Mouse (Mus musculus): ENCODE measurements around the gene Trim47. TPM values are rescaled to one million over a fixed set of nuclear protein-coding genes. Genes with fewer than 3 reads are reported as not detected.
"Not testable (repeated sequence)": the region's sequence is repeated elsewhere in the genome, so short reads cannot be mapped to it uniquely, and the experiment has no call there.

Trim47 gene
- total RNA-seq, 2 experiments from 2014 or later: 46.3 to 46.9 TPM

DNA sequence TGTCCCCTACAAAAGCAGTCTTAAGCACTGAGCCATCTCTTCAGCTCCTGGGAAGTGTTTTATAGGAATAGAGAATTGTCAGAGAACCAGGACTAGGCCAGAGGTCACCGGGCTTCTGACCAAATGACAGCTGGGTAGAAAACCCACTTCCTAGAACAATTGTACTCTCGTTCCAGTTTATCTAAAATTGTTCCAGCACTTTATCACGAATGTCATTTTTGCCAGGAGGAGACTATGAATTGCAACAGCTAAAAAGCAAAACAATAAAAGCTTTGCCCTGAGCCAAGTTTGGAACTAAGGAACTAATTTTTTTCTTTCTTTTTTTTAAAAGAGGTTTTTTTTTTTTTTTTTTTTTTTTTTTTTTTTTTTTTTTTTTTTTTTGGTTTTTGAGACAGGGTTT lies 31.4 kb downstream of the Trim47 start:
- peak; percentile 71 to 77 for DNase-seq
- intact Hi-C loops (cut with DNase I): no loop called here

DNA sequence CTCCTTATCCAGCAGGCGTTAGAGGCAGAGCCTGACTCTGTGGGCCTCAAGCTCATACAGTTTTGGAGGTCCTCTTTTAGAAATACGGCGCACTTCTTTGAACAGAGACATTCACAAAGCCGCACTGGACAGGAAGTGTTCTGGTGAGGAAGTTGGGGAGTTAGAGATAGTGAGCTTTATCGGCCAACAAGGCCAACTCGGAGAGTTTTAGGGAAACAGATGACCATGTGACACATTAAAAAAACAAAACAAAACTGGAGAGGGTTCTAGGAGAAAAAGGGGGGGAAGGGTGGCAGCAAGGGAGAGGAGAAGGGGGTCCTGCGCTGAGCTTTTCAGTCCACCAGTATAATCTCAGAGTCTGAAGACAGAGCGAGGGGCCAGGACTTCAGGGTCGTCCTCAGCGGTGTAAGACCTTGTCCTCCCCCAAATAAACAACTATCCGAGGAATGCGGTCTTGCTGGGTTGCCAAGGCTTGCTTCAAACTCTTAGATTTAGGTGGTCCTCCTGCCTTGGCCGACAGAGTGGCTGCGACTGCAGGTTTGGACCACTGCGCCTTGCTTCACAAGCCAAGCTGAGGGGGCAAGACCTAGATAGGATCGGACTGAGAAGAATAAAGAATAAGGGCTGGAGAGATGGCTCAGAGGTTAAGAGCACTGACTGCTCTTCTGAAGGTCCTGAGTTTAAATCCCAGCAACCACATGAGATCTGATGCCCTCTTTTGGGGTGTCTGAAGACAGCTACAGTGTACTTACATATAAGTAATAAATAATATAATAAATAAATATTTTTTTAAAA lies 33.0 kb downstream of the Trim47 start:
- DNase-seq: no peak

DNA sequence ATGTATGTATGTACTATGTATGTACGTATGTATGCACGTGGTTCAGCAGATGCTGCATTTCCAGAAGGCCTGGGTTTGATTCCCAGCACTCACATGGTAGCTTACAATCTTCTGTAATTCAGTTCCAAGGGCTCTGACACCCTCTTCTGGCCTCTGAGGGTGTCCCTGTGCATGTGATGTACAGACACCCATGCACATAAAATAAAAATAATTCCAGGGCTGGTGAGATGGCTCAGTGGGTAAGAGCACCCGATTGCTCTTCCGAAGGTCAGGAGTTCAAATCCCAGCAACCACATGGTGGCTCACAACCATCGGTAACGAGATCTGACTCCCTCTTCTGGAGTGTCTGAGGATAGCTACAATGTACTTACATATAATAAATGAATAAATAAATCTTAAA lies 34.1 kb downstream of the Trim47 start:
- DNase-seq; intact Hi-C loops (cut with DNase I): not testable (repeated sequence)

More for the DNA sequence above, 33.0 kb downstream of the Trim47 start:
- intact Hi-C loops (cut with DNase I): no loop called here

DNA sequence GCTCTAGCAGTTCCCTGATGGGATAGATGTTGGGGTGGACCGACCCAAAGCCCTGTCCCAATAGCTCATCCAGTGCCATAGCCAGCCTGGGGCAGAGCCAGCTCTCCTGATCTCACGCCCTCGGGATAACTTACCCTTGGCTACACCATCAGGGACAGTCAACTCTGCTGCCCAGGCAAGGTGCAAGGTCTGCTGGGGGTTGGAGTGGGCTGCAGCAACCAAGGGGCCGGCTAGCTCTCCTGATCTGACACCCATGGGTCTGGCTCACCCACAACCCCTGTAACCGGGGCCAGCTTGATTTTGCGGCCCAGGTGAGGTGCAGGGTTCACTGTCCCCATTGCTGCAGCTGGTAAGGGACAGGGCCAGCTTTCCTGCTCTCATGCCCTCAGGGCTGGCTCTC lies 35.4 kb downstream of the Trim47 start:
- intact Hi-C loops (cut with DNase I): no loop called here
- no peak for DNase-seq

DNA sequence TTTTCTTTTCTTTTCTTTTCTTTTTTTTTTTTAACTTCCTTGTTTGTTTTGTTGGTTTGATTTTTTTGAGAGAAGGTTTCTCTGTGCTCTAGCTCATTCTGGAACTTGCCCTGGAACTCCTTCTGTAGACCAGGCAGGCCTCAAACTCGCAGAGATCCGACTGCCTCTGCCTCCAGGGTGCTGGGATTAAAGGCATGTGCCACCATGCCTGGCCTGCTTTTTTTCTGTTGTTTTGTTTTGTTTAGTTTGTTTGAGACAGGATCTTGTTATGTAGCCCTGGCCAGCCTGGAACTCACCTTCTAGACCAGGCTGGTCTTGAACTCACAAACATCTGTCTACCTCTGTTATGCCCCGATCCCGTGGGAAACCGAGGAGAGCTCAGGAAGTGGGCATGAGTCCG lies 37.5 kb downstream of the Trim47 start:
- DNase-seq: no peak
- intact Hi-C loops (cut with DNase I): loop anchor here (5.0 kb wide), 1 partner anchor 128 kb away; no protein-coding TSS in a partner anchor

DNA sequence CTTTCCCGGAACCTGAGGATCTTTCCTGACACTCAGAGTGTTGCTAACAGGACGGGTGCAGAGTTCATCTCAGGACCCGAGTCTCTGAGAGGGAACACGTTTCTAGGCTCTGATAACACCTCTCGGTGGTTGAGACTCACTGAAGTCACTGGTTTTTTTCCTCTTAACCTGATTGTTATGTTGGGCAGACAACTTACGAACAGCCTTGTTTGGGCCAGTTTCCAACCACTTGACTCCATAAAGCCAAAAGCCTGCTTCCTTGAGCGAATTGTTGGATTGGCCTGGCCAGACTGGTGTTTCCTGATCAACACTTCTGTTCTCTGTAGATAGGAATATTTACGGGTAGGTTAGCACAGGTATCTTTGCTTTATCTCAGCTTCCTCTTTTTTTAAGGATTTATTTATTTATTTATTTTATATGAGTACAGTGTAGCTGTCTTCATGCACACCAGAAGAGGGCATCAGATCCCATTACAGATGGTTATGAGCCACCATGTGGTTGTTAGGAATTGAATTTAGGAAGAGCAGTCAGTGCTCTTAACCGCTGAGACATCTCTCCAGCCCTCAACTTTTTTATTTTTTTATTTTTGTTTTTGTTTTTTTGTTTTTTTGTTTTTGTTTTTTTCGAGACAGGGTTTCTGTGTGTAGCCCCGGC lies 38.1 kb downstream of the Trim47 start:
- intact Hi-C loops (cut with DNase I): loop anchor here (1.0 to 5.0 kb wide), 3 partner anchors 21 to 128 kb away; no protein-coding TSS in a partner anchor
- no peak for DNase-seq

DNA sequence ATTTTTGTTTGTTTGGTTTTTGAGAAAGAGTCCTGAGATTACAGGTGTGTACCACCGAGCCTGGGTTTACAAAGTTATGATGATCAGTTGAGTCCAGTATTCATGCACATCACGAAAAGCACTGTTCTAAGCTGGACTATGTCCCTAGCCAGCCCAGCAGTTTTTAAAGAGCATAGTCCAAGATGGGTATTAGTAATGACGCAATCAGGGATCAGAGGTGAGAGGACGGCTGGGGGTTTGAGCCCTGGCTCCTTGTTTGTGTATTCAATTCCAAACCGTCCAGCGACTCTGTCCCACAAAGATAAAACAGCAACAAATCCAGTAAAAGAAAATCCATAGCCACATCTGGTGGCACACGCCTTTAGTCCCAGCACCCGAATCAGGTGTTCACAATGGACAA lies 38.8 kb downstream of the Trim47 start:
- intact Hi-C loops (cut with DNase I): loop anchor here (1.0 to 5.0 kb wide), 3 partner anchors 22 to 129 kb away; no protein-coding TSS in a partner anchor
- no peak for DNase-seq

DNA sequence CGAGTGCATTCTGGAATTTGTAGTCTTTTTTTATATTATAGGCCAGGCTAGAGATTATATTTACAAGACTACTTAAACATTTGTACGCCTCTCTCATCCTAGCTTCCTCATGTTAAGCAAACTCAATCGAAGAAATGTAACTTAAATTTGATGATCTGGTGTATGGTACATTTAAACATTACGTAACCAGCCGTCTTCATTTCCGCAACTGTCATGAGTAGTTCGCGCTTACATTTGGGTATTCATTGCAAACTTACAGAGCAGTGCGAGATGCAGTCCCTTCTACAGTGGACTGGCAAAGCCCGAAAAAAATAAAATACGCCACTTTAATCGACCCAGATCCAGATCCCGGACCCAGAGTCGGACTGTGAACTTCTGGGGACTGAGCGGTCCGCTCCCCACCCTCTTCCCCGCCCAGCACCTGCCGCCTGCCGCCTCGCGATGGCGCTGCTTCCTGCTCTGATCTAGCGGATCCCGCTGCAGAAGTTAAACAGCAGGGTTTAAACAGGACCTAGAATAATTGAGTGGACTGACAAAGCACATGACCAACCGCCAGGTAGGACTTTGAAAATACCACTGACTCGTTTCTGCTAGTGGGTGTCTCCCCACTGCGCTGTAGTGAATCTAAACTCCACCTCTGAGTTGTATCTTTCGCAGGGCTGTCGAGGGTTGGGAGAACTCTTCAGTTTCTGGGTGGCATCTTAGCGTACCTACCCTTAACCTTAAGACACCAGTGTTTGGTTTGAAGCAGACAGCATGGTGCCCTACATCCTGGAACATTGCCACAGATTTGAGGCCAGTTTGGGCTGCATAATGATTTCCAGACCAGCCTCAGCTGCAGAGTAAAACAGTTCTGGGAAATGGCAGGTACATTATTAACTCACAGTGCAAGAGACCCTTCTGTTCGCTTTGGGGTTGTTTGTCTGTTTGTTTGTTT lies 39.5 kb downstream of the Trim47 start:
- intact Hi-C loops (cut with DNase I): loop anchor here (1.0 to 5.0 kb wide), 3 partner anchors 23 to 130 kb away; no protein-coding TSS in a partner anchor
- DNase-seq: peak; percentile 93 to 94

DNA sequence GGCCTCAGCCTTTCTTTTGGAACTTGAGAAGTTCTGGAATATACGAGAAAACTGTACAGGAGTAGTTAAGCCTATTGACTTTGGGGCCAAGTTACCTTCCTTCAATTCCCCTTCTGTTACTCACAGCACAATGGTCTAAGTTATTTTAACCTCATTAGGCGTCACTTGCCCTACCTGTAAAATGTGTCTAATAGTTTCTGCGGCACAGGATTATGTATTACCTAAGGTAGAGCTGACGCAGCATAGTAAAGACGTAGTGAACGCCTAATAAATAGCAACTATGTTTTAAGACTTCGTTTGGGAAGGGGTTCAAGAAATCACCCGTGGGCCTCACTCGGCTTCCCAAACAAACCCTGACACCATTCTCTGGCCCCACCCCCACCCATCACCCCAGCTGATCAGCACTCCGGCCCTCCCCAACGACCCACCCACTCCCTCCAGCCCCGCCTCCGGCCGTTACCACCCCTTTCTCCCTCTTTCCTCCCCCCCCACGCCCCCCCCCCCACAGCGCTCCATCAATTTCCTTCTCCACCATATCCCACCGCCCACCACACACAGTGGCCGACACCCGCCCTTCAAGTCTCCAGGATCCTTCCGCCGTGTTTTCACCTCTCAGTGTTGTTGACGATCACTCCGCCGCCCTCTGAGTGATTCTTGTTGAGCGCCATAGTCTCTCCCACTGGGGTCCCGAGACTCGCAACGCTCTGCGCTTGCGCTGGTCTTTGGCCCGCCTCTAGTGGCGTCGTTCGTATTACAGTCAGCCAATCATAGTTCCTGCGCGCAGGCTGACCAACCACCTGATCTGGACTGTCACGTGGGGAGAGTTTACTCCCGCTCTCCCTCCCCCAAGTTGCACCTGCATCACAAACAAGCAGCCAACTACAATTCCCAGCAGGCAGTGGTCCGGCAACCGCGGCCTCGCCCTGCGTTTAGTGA lies 40.5 kb downstream of the Trim47 start, which contains the start of gene Wbp2:
Gene Wbp2, minus strand, starts transcription at position 738 of the 936 bp plus-strand sequence.
- intact Hi-C loops (cut with DNase I): loop anchor here (5.0 kb wide), 1 partner anchor 131 kb away; no protein-coding TSS in a partner anchor
- peak; percentile 95 to 97 for DNase-seq

DNA sequence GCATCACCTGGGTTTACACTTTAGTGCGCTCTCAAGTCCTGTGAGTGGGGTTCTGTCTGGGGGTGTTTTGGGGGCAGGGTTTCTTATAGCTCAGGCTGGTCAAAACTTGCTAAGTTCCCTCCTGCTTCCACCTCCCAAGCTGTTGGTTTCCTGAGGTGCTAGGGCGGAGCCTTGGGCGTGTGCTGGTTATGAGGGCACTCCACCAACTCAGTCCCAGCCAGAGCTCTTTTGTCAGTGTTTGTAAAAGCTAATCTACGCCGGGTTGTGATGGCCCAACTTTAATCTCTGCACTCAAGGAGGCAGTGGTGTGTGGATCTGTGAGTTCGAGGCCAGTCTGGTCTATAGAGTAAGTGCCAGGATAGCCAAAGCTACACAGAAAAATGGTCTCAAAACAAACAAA lies 42.8 kb downstream of the Trim47 start:
- DNase-seq: no peak
- intact Hi-C loops (cut with DNase I): loop anchor here (5.0 kb wide), 2 partner anchors 42 to 147 kb away; no protein-coding TSS in a partner anchor

DNA sequence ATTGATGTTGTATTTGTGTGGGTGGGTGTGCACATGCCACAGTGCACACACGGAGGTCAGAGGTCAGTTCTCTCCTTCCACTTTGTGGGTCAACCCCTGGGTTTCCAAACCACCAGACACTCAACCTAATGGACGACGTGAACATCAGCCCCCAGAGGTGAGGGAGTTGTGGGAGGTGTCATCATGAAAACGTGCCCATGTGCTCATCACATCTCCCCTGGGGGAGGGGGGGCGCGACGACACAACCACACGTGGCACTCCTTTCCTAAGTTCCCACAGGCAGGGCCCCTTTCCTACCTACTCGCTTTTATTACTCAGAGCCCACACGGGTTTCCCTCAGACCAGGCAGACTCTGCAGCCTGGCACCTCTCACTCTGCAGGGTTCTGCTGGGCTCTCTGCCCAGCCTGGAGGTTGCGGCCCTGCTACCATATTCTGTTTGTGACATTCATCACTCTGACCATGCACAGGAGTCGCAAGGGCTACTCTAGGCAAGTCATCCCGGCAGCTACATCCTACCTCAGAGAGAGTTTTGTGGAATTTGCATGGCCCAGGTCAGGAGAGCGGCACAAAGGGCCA lies 43.8 kb downstream of the Trim47 start:
- DNase-seq: no peak
- intact Hi-C loops (cut with DNase I): loop anchor here (5.0 kb wide), 2 partner anchors 41 to 146 kb away; no protein-coding TSS in a partner anchor

DNA sequence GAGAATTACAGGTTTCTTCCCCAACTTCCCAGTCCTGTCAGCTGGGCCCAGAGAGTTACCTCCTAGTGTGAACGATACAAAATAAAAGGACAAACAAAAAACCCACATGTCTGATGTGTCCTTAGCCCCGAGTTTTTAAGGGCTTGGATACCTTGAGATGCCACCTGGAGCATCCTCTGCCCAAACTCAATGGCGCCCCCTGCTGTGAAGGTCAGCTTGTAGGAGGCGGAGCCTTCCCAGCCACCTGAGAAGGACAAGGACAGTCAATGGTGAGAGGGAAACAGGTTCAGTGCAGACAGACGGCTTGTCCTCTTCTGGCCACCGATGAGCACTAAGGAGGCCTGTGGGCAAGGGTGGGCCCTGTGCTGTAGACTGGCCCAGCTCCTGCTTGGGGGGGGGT lies 45.9 kb downstream of the Trim47 start:
- DNase-seq: peak; percentile 58 to 74
- intact Hi-C loops (cut with DNase I): loop anchor here (5.0 kb wide), 2 partner anchors 39 to 144 kb away; no protein-coding TSS in a partner anchor

DNA sequence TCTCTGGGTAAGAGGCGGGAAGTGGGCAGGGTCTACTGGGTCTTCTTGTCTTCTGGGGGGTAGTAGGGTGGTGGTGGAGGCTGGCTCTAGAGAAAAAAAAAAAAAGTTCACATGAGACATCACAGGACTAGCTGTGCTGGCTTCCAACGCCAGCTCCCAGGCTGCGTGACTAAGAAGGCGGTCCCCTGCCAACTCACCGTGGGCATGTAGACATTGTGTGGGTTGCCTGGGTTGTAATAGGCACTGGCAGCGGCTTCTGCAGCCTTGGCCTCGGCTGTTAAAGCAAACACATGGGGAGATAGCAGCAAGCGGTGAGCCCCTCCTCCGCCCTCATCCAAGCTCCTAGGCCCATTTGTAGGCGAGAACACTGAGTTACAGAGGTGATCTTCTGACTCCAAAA lies 47.5 kb downstream of the Trim47 start:
- no peak for DNase-seq
- intact Hi-C loops (cut with DNase I): no loop called here

DNA sequence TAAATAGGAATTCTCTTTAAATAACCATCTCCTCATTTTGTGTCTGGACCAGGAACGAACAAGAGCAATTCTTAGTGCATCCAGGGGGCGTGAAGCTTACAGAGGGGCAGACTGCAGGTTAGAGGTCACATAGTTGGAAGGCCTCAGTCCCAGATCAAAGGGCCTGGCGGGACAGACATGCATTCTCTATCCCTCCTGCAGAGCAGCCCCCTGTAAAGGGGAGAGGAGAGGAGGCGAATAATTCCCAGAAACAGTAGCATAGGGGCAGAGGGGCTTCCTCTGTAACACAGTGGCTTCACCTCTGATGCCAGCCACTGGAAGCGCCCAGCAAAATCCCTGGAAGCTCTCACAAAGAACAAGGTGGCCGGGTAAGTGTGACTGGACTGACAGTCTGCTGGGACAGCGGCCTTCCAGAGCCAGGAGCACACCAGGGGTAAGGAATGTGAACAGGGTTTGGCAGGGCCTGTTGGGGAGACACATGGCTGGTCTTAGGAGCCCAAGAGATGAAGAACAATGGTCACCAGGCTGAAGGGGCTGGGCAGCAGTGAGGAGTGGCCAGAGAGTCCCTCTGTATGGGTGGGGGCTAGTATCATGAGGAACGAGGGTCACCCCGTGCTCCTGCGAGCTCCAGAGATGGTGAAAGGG lies 48.2 kb downstream of the Trim47 start:
- DNase-seq: no peak
- intact Hi-C loops (cut with DNase I): no loop called here

DNA sequence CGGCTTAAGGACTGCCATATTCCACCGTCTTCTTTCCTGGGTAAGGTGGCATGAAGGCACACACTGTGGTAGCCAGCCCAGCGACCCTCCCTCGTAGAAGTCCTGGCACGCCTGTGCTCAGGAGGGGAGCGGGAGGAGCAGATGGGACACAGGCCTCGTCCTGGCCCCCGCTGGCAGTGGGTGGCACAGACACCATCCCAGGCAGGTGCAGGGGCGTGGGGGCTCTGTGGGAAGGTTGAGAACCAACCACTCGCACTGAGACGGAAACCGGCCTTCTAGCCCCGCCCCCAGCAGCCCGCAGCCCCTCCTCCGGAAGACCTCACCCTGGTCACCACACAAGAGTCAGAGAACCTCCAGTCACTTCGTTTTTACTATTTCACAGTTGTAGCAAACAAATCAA lies 48.8 kb downstream of the Trim47 start:
- peak; percentile 55 to 61 for DNase-seq

DNA sequence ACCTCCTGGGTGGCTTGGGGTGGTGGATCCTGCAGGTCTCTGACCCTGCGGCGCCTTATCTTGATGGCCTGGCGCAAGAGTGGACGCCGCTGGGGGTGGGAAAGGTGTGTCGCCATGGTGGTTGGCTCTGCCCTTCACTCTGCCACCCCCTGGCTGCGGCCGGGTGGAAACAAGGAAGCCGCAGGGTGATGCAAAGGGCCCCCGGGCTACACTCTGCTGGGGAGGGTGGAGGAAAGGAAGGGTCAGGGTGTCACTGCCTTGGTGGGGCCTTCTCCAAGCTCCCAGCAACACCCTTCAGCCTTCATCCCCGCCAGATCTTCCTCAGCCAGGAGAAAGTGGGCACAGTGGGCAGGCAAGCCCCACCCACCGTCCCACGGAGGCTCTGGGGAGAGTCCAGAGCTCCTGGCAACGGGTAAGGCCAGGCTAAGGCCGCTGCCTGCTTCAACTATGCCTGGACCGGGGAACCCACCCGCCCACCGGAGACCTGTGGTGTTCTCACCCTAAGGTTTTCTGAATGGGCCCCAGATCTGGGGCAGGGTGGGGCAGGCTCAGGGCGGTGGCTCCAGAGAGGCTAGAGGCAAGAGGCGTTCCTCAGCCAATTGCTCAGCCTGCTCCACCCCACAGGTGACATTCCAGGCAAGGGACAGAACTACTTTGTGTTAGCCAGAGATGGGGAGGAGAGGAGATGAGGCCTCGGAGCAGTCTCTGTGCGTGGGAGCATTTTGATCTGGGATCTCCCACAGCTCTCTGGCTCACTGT lies 49.4 kb downstream of the Trim47 start, which contains the start of gene Unc13d:
Gene Unc13d, minus strand, starts transcription at position 516 of the 759 bp plus-strand sequence.
- intact Hi-C loops (cut with DNase I): no loop called here
- DNase-seq: peak; percentile 34 to 41

More for the DNA sequence above, 48.8 kb downstream of the Trim47 start:
- intact Hi-C loops (cut with DNase I): no loop called here

DNA sequence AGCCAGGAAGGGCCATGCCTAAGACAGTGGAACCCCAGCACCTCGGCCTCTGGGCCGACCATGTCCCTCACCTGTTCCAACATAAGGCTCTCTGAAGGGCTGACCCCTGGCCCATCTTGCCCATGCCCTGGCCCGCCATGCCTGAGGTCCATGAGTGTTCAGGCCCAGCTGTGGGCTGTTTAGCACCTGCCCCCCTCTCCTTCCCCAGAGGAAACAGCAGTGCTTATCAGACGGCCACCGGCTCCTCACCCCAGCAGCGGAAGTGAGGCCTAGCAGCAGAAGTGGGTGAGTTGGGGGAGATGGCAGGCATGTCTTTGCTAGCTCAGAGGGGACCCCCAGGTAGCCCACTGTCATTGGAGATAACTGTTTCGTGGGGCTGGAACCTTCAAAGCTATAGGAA lies 50.2 kb downstream of the Trim47 start:
- intact Hi-C loops (cut with DNase I): no loop called here
- DNase-seq: no peak

DNA sequence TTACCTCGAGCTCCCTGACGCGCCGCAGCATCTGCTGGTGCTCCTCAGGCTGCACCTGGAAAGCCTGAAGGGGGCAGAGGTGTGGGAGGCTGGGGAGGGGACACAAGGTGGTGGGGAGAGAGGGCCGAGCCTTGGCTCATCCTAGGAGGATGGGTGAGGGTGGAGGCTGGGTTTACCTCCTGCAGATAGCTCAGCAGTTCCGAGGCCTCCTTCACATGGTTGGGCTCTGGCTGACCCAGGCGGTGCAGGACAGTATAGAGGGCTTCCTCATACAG lies 50.8 kb downstream of the Trim47 start:
- no peak for DNase-seq
- intact Hi-C loops (cut with DNase I): no loop called here

Measured in heart, postnatal 14 days (tissue).